Mouse (Mus musculus) kidney, adult 2 months (tissue): ENCODE results near the gene Rtbdn.

Experiments used
- CTCF ChIP-seq: fragments of 200-500 bp; conservative IDR thresholded peaks from 2 replicates; pipeline ENCODE4 v1.5.1; 2011; ENCODE audit warnings: low read depth, mild to moderate bottlenecking, control low read depth, low read length, moderate library complexity, mixed read lengths; ENCODE audit not compliant: insufficient read depth, insufficient read length
- POLR2A ChIP-seq: fragments of 200-500 bp; IDR thresholded peaks from one replicate; pipeline ENCODE4 v1.6.1; 2011; ENCODE audit warnings: low read depth, low read length, control low read depth

- TF ChIP-seq CTCF = no peak
- TF ChIP-seq POLR2A = no peak
Measured at GRCm38 (mm10) chr8:84917781-84918180, 29.0 kb upstream of the Rtbdn start.
